Mouse (Mus musculus) liver, embryonic 14.5 days (tissue): ENCODE measurements around the gene Wars2.

ENCODE experiments used
- CTCF ChIP-seq: IDR thresholded peaks from 2 replicates; pipeline ENCODE4 v1.5.1; 2016; ENCODE audit warnings: antibody characterized with exemption, low read depth, control low read depth
- EP300 ChIP-seq: IDR thresholded peaks from 2 replicates; pipeline ENCODE4 v1.6.1; 2016; ENCODE audit warnings: antibody characterized with exemption, low read depth

- TF ChIP-seq CTCF: no peak
- TF ChIP-seq EP300: no peak
Observed at GRCm38 (mm10) chr3:99147886-99148285, 7.0 kb downstream of the Wars2 start.
